Mouse (Mus musculus): ENCODE measurements around the gene Apoh. TPM values are rescaled to one million over a fixed set of nuclear protein-coding genes. Genes with fewer than 3 reads are reported as not detected.

Gene Apoh
- polyA plus RNA-seq, 1 experiment: 0.19 TPM

- DNase-seq (ENCODE audit: low read depth): no peak
- TF ChIP-seq POLR2A (IDR thresholded peaks at IDR 0.05; ENCODE audit: borderline replicate concordance, extremely low read depth, insufficient read depth, insufficient read length, poor library complexity, severe bottlenecking): no peak
- no peak for TF ChIP-seq CTCF (IDR thresholded peaks at IDR 0.05; ENCODE audit: borderline replicate concordance, extremely low read depth, insufficient read depth, insufficient read length)
These were observed 9.4 kb upstream of the Apoh start for GRCm38 (mm10) chr11:108333583-108334379.

- no peak for DNase-seq (ENCODE audit: low read depth)
- TF ChIP-seq CTCF (IDR thresholded peaks at IDR 0.05; ENCODE audit: borderline replicate concordance, extremely low read depth, insufficient read depth, insufficient read length): no peak
- TF ChIP-seq POLR2A (IDR thresholded peaks at IDR 0.05; ENCODE audit: borderline replicate concordance, extremely low read depth, insufficient read depth, insufficient read length, poor library complexity, severe bottlenecking): no peak
These were observed 8.5 kb upstream of the Apoh start for GRCm38 (mm10) chr11:108334658-108335057.

GRCm38 (mm10) chr11:108335536-108335935, 7.6 kb upstream of the Apoh start:
- TF ChIP-seq CTCF (IDR thresholded peaks at IDR 0.05; ENCODE audit: borderline replicate concordance, extremely low read depth, insufficient read depth, insufficient read length) (no peak), POLR2A (IDR thresholded peaks at IDR 0.05; ENCODE audit: borderline replicate concordance, extremely low read depth, insufficient read depth, insufficient read length, poor library complexity, severe bottlenecking) (no peak)
- no peak for DNase-seq (ENCODE audit: low read depth)

- no peak for TF ChIP-seq POLR2A (IDR thresholded peaks at IDR 0.05; ENCODE audit: borderline replicate concordance, extremely low read depth, insufficient read depth, insufficient read length, poor library complexity, severe bottlenecking)
- no peak for TF ChIP-seq CTCF (IDR thresholded peaks at IDR 0.05; ENCODE audit: borderline replicate concordance, extremely low read depth, insufficient read depth, insufficient read length)
- DNase-seq (ENCODE audit: low read depth): no peak
These were observed 6.7 kb upstream of the Apoh start for GRCm38 (mm10) chr11:108336445-108336844.

GRCm38 (mm10) chr11:108340293-108340692, 2.9 kb upstream of the Apoh start:
- TF ChIP-seq CTCF (IDR thresholded peaks at IDR 0.05; ENCODE audit: borderline replicate concordance, extremely low read depth, insufficient read depth, insufficient read length) (no peak), POLR2A (IDR thresholded peaks at IDR 0.05; ENCODE audit: borderline replicate concordance, extremely low read depth, insufficient read depth, insufficient read length, poor library complexity, severe bottlenecking) (no peak)

GRCm38 (mm10) chr11:108341783-108342182, 1.4 kb upstream of the Apoh start:
- no peak for DNase-seq (ENCODE audit: low read depth)
- TF ChIP-seq CTCF (IDR thresholded peaks at IDR 0.05; ENCODE audit: borderline replicate concordance, extremely low read depth, insufficient read depth, insufficient read length) (no peak), POLR2A (IDR thresholded peaks at IDR 0.05; ENCODE audit: borderline replicate concordance, extremely low read depth, insufficient read depth, insufficient read length, poor library complexity, severe bottlenecking) (no peak)

More at GRCm38 (mm10) chr11:108340293-108340692, 2.9 kb upstream of the Apoh start:
- DNase-seq (ENCODE audit: low read depth): no peak

- peak; percentile 99 for DNase-seq (ENCODE audit: low read depth)
- TF ChIP-seq POLR2A (IDR thresholded peaks at IDR 0.05; ENCODE audit: borderline replicate concordance, extremely low read depth, insufficient read depth, insufficient read length, poor library complexity, severe bottlenecking) (peak; percentile 99), CTCF (IDR thresholded peaks at IDR 0.05; ENCODE audit: borderline replicate concordance, extremely low read depth, insufficient read depth, insufficient read length) (no peak)
These were observed 772 bp downstream of the Apoh start, which contains the start of gene Prkca for GRCm38 (mm10) chr11:108343789-108344462. Gene Prkca (minus strand): TSS chr11:108343928.

GRCm38 (mm10) chr11:108344759-108345158, 1.6 kb downstream of the Apoh start:
- no peak for DNase-seq (ENCODE audit: low read depth)
- no peak for TF ChIP-seq CTCF (IDR thresholded peaks at IDR 0.05; ENCODE audit: borderline replicate concordance, extremely low read depth, insufficient read depth, insufficient read length)
- no peak for TF ChIP-seq POLR2A (IDR thresholded peaks at IDR 0.05; ENCODE audit: borderline replicate concordance, extremely low read depth, insufficient read depth, insufficient read length, poor library complexity, severe bottlenecking)

- no peak for TF ChIP-seq CTCF (IDR thresholded peaks at IDR 0.05; ENCODE audit: borderline replicate concordance, extremely low read depth, insufficient read depth, insufficient read length)
- TF ChIP-seq POLR2A (IDR thresholded peaks at IDR 0.05; ENCODE audit: borderline replicate concordance, extremely low read depth, insufficient read depth, insufficient read length, poor library complexity, severe bottlenecking): no peak
- DNase-seq (ENCODE audit: low read depth): no peak
These were observed 2.2 kb downstream of the Apoh start for GRCm38 (mm10) chr11:108345321-108345720.

- no peak for TF ChIP-seq POLR2A (IDR thresholded peaks at IDR 0.05; ENCODE audit: borderline replicate concordance, extremely low read depth, insufficient read depth, insufficient read length, poor library complexity, severe bottlenecking)
- no peak for TF ChIP-seq CTCF (IDR thresholded peaks at IDR 0.05; ENCODE audit: borderline replicate concordance, extremely low read depth, insufficient read depth, insufficient read length)
- no peak for DNase-seq (ENCODE audit: low read depth)
These were observed 7.6 kb downstream of the Apoh start for GRCm38 (mm10) chr11:108350799-108351198.

- TF ChIP-seq CTCF (IDR thresholded peaks at IDR 0.05; ENCODE audit: borderline replicate concordance, extremely low read depth, insufficient read depth, insufficient read length) (no peak), POLR2A (IDR thresholded peaks at IDR 0.05; ENCODE audit: borderline replicate concordance, extremely low read depth, insufficient read depth, insufficient read length, poor library complexity, severe bottlenecking) (no peak)
- DNase-seq (ENCODE audit: low read depth): no peak
These were observed 9.8 kb downstream of the Apoh start for GRCm38 (mm10) chr11:108352842-108353388.
